Mouse (Mus musculus) hindbrain, embryonic 11.5 days (tissue): ENCODE results near the gene Baz1a. TPM values are rescaled to one million over a fixed set of nuclear protein-coding genes. Genes with fewer than 3 reads are reported as not detected.

ENCODE experiments used
- ATAC-seq: fragments of 200-750 bp; cut with Nextera tagmentation; 2 replicates; pipeline ENCODE4 v1.8.0; 2017; ENCODE audit warnings: mild to moderate bottlenecking, moderate TSS enrichment, moderate library complexity; ENCODE audit not compliant: low FRiP score
- DNase-seq: peaks from one replicate; pipeline ENCODE4 v3.0.0-alpha.2; 2015; ENCODE audit warnings: low spot score
- H3K27ac ChIP-seq: fragments of 300-500 bp; sonication (generic); 2 replicates; pipeline ENCODE4 v1.5.1; 2014; ENCODE audit warnings: mild to moderate bottlenecking, low read depth, low read length
- H3K27me3 ChIP-seq: fragments of 300-500 bp; sonication (generic); 2 replicates; pipeline ENCODE4 v1.6.1; 2014; ENCODE audit warnings: mild to moderate bottlenecking, low read length, moderate library complexity, mixed read lengths; ENCODE audit not compliant: control insufficient read depth, insufficient read depth
- H3K36me3 ChIP-seq: fragments of 300-500 bp; sonication (generic); 2 replicates; pipeline ENCODE4 v1.6.1; 2014; ENCODE audit warnings: mild to moderate bottlenecking, low read length, moderate library complexity, mixed read lengths; ENCODE audit not compliant: control insufficient read depth, insufficient read depth
- H3K4me1 ChIP-seq: fragments of 300-500 bp; sonication (generic); replicated peaks from 2 replicates; pipeline ENCODE4 v1.6.1; 2014; ENCODE audit warnings: low read length, mixed read lengths; ENCODE audit not compliant: control insufficient read depth, insufficient read depth
- H3K4me2 ChIP-seq: fragments of 300-500 bp; sonication (generic); replicated peaks from 2 replicates; pipeline ENCODE4 v1.6.1; 2014; ENCODE audit warnings: mild to moderate bottlenecking, low read depth, low read length
- H3K4me3 ChIP-seq: fragments of 300-500 bp; sonication (generic); 2 replicates; pipeline ENCODE4 v1.5.1; 2014; ENCODE audit warnings: low read depth, low read length
- H3K9ac ChIP-seq: fragments of 300-500 bp; sonication (generic); 2 replicates; pipeline ENCODE4 v1.6.1; 2014; ENCODE audit warnings: low read depth, low read length
- H3K9me3 ChIP-seq: fragments of 300-500 bp; sonication (generic); 2 replicates; pipeline ENCODE4 v1.6.1; 2016; ENCODE audit warnings: low read length; ENCODE audit not compliant: control insufficient read depth
- WGBS: fragments of 180-500 bp; shearing (Covaris S2); extraction: QIAGEN DNeasy Blood & Tissue Kit; methylation state at CpG from one replicate; pipeline ENCODE4 v1.1.7; 2014; 5-methylcytosine and 5-hydroxymethylcytosine counted together
- polyA plus RNA-seq: library from polyadenylated mRNA; unstranded; fragments of >200 nt; fragmentation: Nextera tagmentation; extraction: Ambion mirVana; gene quantifications from 2 replicates; pipeline ENCODE4 v1.2.1, GENCODE M21; 2014

The Baz1a gene
- polyA plus RNA-seq, 1 experiment from 2014 or later = 42.1 TPM

DNA sequence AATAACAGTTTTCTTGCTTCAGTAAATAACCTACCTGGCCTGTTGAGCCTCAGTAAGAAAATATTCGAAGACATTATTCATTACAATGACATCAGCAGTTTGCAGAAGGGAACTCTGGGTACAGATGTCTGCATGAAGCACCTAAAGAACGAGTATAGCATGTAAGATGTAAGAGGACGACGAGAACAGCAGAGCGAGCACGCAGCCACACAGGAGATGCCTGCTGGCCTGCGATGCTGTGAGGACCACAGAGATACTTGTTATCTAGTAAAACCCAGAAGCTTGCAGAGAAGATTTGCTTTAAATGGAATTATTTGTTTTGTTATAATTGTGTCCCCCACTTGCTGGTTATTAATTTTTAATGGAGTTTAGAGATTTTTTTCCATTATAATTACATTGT is 39.1 kb upstream of the Baz1a start:
- no peaks in the 10 kb centered on the region for H3K4me1 ChIP-seq
- DNase-seq (no peak), ATAC-seq (no peak)
- H3K9me3 ChIP-seq = no peaks in the 10 kb centered on the region
- no peak overlapping the region for H3K9ac ChIP-seq
- H3K27ac ChIP-seq = no peak overlapping the region
- H3K4me3 ChIP-seq = no peak overlapping the region
- H3K27me3 ChIP-seq = no peaks in the 10 kb centered on the region
- H3K4me2 ChIP-seq = no peak overlapping the region
- WGBS = 91% methylated on average over 7 of the region's 7 CpGs
- H3K36me3 ChIP-seq = no peaks in the 10 kb centered on the region

- H3K27ac ChIP-seq = no peak overlapping the region
- DNase-seq (no peak), ATAC-seq (no peak)
- no peaks in the 10 kb centered on the region for H3K36me3 ChIP-seq
- no peaks in the 10 kb centered on the region for H3K9me3 ChIP-seq
- H3K27me3 ChIP-seq = no peaks in the 10 kb centered on the region
- H3K4me1 ChIP-seq = no peaks in the 10 kb centered on the region
- no peak overlapping the region for H3K9ac ChIP-seq
- no peak overlapping the region for H3K4me2 ChIP-seq
- H3K4me3 ChIP-seq = no peak overlapping the region
- WGBS = 89% methylated on average over 8 of the region's 8 CpGs
These were observed 37.3 kb upstream of the Baz1a start for GRCm38 (mm10) chr12:55051210-55052173.

DNA sequence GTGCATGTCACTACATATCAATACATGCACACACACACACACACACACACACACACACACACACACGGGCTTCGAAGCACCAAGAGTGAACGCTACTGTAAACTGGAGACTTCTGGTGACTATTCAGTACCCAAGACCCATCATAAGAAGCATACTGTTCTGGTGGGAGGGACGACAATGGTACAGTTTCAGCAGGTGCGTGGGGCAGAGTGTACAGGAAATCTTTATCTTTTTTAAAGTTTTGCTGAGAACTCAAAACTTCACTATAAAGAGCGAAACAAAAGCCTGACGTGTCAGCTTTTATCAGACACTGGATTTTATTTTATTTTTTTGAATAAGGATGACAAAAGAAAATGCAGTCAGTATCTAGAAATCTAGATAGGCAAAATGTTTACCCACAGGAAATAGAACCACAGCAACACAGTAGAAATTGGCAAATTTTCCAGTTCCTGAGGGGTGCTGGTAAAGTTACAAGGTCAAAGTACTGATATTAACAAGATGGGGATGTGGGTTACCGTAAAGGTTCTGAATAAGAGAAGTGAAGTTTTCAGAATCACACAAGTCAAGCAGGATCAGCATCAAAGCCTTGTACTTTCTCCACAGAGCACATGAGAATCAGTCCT is 35.7 kb upstream of the Baz1a start:
- DNase-seq (no peak), ATAC-seq (no peak)
- Histone ChIP-seq H3K4me3 (no peak overlapping the region), H3K9ac (no peak overlapping the region), H3K9me3 (no peaks in the 10 kb centered on the region), H3K4me1 (no peaks in the 10 kb centered on the region), H3K27ac (no peak overlapping the region), H3K4me2 (no peak overlapping the region), H3K36me3 (no peaks in the 10 kb centered on the region), H3K27me3 (no peaks in the 10 kb centered on the region)
- WGBS = 90% methylated on average over 8 of the region's 8 CpGs

DNA sequence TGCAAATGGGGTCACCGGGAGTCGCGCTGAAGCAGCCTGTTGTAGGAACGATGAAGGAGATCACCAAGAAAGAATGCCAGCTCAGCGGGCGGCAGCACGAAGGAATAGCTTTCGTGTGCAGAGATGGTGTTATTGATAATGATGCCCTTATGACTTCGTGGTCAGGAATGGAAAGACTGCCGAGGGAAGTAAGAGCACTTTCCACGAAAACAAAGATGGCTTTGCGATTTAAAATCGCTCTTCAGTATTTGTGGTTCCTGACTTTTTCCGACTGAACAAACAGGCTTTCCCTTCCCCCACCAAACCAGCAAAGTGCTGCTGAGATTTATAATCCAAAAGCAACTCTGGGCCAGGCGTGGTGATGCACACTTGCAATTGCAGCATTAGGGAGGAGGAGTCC is 26.9 kb upstream of the Baz1a start:
- Histone ChIP-seq H3K4me2 (no peak overlapping the region), H3K9ac (no peak overlapping the region), H3K4me3 (no peak overlapping the region), H3K27me3 (no peaks in the 10 kb centered on the region), H3K27ac (no peak overlapping the region), H3K9me3 (no peaks in the 10 kb centered on the region), H3K4me1 (no peaks in the 10 kb centered on the region), H3K36me3 (no peaks in the 10 kb centered on the region)
- WGBS = 81% methylated on average over 15 of the region's 15 CpGs
- no peak for DNase-seq
- no peak for ATAC-seq

DNA sequence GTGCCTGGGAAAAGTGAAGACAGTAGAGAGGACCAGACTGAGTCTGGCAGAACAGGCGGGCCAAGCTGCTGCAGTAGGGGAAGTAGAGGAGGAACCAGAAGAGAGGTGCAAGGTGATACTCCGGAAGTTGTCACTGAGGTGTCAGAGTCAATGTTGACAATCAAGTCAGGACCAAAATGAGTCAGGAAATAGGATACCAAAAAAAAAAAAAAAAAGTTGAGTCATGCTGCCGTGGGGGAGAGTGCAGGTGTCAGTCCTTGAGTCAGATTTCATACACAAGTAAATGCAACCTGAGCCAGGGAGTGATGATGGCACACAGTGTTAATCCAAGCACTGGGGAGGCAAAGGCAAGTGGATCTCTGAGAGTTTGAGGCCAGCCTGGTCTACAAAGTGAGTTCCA is 12.9 kb upstream of the Baz1a start:
- WGBS = 72% methylated on average over 3 of the region's 3 CpGs
- Histone ChIP-seq H3K27me3 (no peaks in the 10 kb centered on the region), H3K4me1 (no peaks in the 10 kb centered on the region), H3K9me3 (no peaks in the 10 kb centered on the region), H3K36me3 (no peaks in the 10 kb centered on the region), H3K27ac (no peak overlapping the region), H3K4me3 (no peak overlapping the region), H3K4me2 (no peak overlapping the region), H3K9ac (no peak overlapping the region)
- DNase-seq = no peak
- no peak for ATAC-seq

GRCm38 (mm10) chr12:55023284-55023683 is 9.1 kb upstream of the Baz1a start:
- Histone ChIP-seq H3K27me3 (no peaks in the 10 kb centered on the region), H3K9me3 (no peaks in the 10 kb centered on the region), H3K4me1 (no peaks in the 10 kb centered on the region), H3K4me3 (no peak overlapping the region), H3K36me3 (no peaks in the 10 kb centered on the region), H3K4me2 (no peak overlapping the region), H3K27ac (no peak overlapping the region), H3K9ac (no peak overlapping the region)
- WGBS = 73% methylated on average over 2 of the region's 2 CpGs
- ATAC-seq = no peak
- no peak for DNase-seq

DNA sequence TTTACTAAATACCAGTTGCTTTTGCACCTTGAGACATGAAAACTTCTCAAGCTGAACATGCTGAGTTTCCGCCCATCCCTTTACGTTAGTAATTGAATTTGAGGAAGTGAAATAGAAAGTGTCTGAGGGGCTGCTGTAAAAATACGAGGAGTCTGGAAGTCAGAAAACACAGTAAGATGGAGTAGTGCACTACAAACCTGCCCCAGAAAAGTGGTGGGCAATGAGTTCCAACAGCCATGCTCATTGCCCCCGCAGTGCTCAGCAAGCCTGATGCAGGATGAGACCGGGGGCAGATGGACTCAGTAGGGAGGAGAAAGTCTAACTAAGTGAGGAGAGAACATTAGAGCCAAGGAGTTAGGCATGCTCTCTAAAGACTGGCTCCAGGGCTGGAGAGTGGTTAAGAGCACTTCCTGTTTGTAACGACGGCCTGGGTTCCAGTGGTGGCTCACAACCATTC is 5.3 kb upstream of the Baz1a start:
- Histone ChIP-seq H3K4me3 (no peak overlapping the region), H3K27me3 (no peaks in the 10 kb centered on the region), H3K27ac (no peak overlapping the region), H3K4me1 (no peaks in the 10 kb centered on the region), H3K9me3 (no peaks in the 10 kb centered on the region), H3K9ac (no peak overlapping the region), H3K36me3 (no peaks in the 10 kb centered on the region), H3K4me2 (no peak overlapping the region)
- DNase-seq (no peak), ATAC-seq (no peak)
- WGBS = 92% methylated on average over 7 of the region's 7 CpGs

- DNase-seq (no peak), ATAC-seq (no peak)
- Histone ChIP-seq H3K4me1 (no peaks in the 10 kb centered on the region), H3K27ac (no peak overlapping the region), H3K4me3 (no peak overlapping the region), H3K9ac (no peak overlapping the region), H3K4me2 (no peak overlapping the region), H3K36me3 (no peaks in the 10 kb centered on the region), H3K27me3 (no peaks in the 10 kb centered on the region), H3K9me3 (no peaks in the 10 kb centered on the region)
- WGBS = 67% methylated on average over 9 of the region's 9 CpGs
These were observed 3.1 kb upstream of the Baz1a start for GRCm38 (mm10) chr12:55017119-55017721.
